Mouse (Mus musculus): ENCODE data around the gene Smcr8.

GRCm38 (mm10) chr11:60830433-60831052 lies 53.2 kb downstream of the Smcr8 start, which contains the start of gene Dhrs7b:
- TF ChIP-seq CTCF (IDR thresholded peaks at IDR 0.05; ENCODE audit: borderline replicate concordance, extremely low read depth, insufficient read depth, insufficient read length) (no peak), POLR2A (IDR thresholded peaks at IDR 0.05; ENCODE audit: borderline replicate concordance, extremely low read depth, insufficient read depth, insufficient read length, poor library complexity, severe bottlenecking) (no peak)

All from brain, embryonic 14.5 days (tissue).